Mouse (Mus musculus) intestine, embryonic 15.5 days (tissue): ENCODE results near the gene Zfp42. TPM values are rescaled to one million over a fixed set of nuclear protein-coding genes. Genes with fewer than 3 reads are reported as not detected.
"Not testable (repeated sequence)": the region's sequence is repeated elsewhere in the genome, so short reads cannot be mapped to it uniquely, and the experiment has no call there.

ENCODE experiments used
- ATAC-seq: fragments of 200-750 bp; cut with Nextera tagmentation; 2 replicates; pipeline ENCODE4 v1.8.0; 2017; ENCODE audit warnings: moderate TSS enrichment, moderate library complexity
- H3K27ac ChIP-seq: fragments of 300-500 bp; sonication (generic); 2 replicates; pipeline ENCODE4 v1.5.1; 2015; ENCODE audit warnings: mild to moderate bottlenecking, inconsistent platforms
- H3K27me3 ChIP-seq: fragments of 300-500 bp; sonication (generic); replicated peaks from 2 replicates; pipeline ENCODE4 v1.6.1; 2015; ENCODE audit warnings: inconsistent platforms
- H3K36me3 ChIP-seq: fragments of 300-500 bp; sonication (generic); 2 replicates; pipeline ENCODE4 v1.6.1; 2015; ENCODE audit warnings: inconsistent platforms
- H3K4me1 ChIP-seq: fragments of 300-500 bp; sonication (generic); replicated peaks from 2 replicates; pipeline ENCODE4 v1.6.1; 2015; ENCODE audit warnings: inconsistent platforms
- H3K4me2 ChIP-seq: fragments of 300-500 bp; sonication (generic); replicated peaks from 2 replicates; pipeline ENCODE4 v1.6.1; 2015; ENCODE audit warnings: mild to moderate bottlenecking, inconsistent platforms
- H3K4me3 ChIP-seq: fragments of 300-500 bp; sonication (generic); replicated peaks from 2 replicates; pipeline ENCODE4 v1.5.1; 2015; ENCODE audit warnings: inconsistent platforms
- H3K9ac ChIP-seq: fragments of 300-500 bp; sonication (generic); 2 replicates; pipeline ENCODE4 v1.6.1; 2015; ENCODE audit warnings: inconsistent platforms
- H3K9me3 ChIP-seq: fragments of 300-500 bp; sonication (generic); 2 replicates; pipeline ENCODE4 v1.6.1; 2016; ENCODE audit warnings: inconsistent platforms
- WGBS: fragments of 180-500 bp; shearing (Covaris S2); methylation state at CpG from one replicate; pipeline ENCODE4 v1.1.7; 2015; 5-methylcytosine and 5-hydroxymethylcytosine counted together
- polyA plus RNA-seq: library from polyadenylated mRNA; unstranded; fragments of >200 nt; fragmentation: Nextera tagmentation; extraction: Ambion mirVana; gene quantifications from 2 replicates; pipeline ENCODE4 v1.2.1, GENCODE M21; 2015

Gene Zfp42
- polyA plus RNA-seq: 0.09 TPM in 1 of 2 replicates, not detected in the other

- Histone ChIP-seq H3K27ac (no peak within 1 kb of the TSS), H3K9ac (no peak within 1 kb of the TSS), H3K9me3 (no peaks in the 10 kb centered on the region), H3K4me3 (no peak within 1 kb of the TSS), H3K27me3 (no peaks in the 10 kb centered on the region), H3K4me2 (no peak within 1 kb of the TSS), H3K36me3 (no peaks in the 10 kb centered on the region), H3K4me1 (no peaks in the 10 kb centered on the region)
- ATAC-seq: no peak
- WGBS: 45% methylated on average over 14 of the region's 14 CpGs
These were observed at the start of gene Zfp42 for GRCm38 (mm10) chr8:43306896-43307295. Gene Zfp42 (minus strand): TSS chr8:43306980.

DNA sequence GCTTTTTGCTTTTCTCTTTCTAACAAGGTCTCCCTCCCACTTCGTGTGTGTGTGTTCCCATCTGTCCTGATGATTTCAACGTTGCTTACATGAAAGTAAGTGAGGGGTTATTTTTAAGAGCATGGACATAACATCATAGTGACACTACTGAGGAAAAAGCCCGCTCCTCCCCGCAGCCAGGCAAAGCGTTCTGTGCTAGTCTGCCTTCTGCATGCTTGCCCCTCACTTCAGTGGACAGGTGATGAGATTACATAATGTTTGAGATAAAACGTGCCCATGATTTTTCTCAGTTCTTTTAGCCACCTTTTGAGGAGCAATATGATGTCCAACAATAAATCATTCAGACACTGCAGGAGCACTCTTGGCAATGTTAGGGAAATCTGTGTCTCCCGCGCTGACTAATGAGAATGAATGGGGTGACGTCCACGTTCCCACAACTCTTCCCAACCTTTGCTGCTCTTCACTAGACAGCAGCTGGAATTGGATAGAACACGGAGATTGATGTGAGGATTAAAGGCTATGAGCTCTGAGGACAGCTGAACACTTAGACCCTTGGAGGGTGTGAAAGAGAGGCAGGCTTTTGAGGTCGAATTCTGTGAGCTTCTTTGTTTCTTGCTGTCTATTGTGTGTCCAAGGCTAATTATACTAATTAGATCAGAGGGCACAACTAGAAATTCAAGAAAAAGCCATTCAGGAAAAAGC lies 49.4 kb upstream of the Zfp42 start:
- no peaks in the 10 kb centered on the region for H3K36me3 ChIP-seq
- H3K4me1 ChIP-seq: no peaks in the 10 kb centered on the region
- no peak overlapping the region for H3K27ac ChIP-seq
- no peak overlapping the region for H3K4me3 ChIP-seq
- no peaks in the 10 kb centered on the region for H3K27me3 ChIP-seq
- no peaks in the 10 kb centered on the region for H3K9me3 ChIP-seq
- H3K9ac ChIP-seq: no peak overlapping the region
- H3K4me2 ChIP-seq: no peak overlapping the region
- ATAC-seq: no peak
- 62% methylated on average over 12 of the region's 12 CpGs for WGBS

DNA sequence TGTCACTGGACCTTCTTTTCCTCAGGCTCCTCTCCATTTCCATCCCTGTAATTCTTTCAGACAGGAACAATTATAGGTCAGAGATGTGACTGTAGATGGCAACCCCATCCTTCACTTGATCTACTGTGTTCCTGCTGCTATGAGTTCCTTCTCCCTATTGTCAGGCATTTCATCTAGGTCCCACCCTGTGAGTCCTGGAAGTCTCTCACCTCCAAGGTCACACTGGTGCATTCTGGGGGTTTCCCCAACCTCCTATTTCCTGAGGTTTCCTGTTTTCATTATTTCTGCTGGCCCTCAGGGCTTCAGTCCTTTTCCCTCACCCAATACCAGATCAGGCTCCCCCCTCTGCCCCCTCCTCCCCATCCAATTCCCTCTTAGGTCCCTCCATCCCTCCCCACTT lies 45.5 kb upstream of the Zfp42 start:
- not testable (repeated sequence) for H3K4me3 ChIP-seq, H3K9me3 ChIP-seq, H3K4me1 ChIP-seq, H3K9ac ChIP-seq, H3K36me3 ChIP-seq, H3K4me2 ChIP-seq, H3K27ac ChIP-seq, H3K27me3 ChIP-seq, ATAC-seq

DNA sequence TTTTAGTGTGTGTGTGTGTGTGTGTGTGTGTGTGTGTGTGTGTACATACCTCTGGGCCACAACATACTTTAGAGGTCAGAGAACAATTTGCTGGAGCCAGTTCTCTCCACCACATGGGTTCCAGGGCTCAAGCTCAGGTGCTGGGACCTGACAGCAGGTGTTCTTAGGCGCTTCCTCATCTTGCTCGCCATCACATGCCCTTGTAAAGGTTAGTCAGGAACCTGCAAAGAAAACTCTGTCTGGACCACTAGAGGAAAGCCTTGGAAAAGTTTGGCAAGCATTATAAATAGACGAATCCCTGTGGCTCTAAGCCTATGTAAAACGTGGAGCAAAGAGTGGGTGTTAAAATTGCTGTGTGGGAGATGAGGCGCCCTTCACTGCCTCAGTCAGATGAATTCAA lies 31.8 kb upstream of the Zfp42 start:
- Histone ChIP-seq H3K27me3 (no peaks in the 10 kb centered on the region), H3K9me3 (no peaks in the 10 kb centered on the region), H3K4me1 (no peaks in the 10 kb centered on the region), H3K4me3 (no peak overlapping the region), H3K36me3 (no peaks in the 10 kb centered on the region), H3K9ac (no peak overlapping the region), H3K27ac (no peak overlapping the region), H3K4me2 (no peak overlapping the region)
- WGBS: 83% methylated on average over 5 of the region's 5 CpGs
- ATAC-seq: no peak

DNA sequence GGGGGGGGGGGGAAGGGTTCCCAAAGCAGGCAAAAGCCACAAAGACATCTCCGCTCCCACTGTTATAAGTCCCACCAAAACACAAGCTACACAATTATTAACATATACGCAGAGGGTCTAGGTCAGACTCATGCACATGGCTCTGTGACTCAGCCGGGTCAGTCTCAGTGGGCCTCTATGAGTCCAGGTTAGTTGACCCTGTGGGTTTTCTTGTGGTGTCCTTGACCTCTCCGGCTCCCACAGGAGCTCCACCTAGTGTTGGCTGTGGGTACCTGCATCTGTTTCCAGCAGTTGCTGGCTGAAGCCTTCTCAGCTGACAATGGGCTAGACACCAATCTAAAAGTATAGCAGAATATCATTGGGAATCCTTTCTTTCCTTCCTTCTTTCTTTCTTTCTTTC lies 26.7 kb upstream of the Zfp42 start:
- H3K27me3 ChIP-seq: no peaks in the 10 kb centered on the region
- no peak overlapping the region for H3K4me3 ChIP-seq
- H3K27ac ChIP-seq: no peak overlapping the region
- 59% methylated on average over 4 of the region's 4 CpGs for WGBS
- no peak for ATAC-seq
- H3K4me1 ChIP-seq: no peaks in the 10 kb centered on the region
- H3K9ac ChIP-seq: no peak overlapping the region
- no peaks in the 10 kb centered on the region for H3K9me3 ChIP-seq
- H3K36me3 ChIP-seq: no peaks in the 10 kb centered on the region
- no peak overlapping the region for H3K4me2 ChIP-seq

GRCm38 (mm10) chr8:43331657-43332056 lies 24.9 kb upstream of the Zfp42 start:
- H3K4me2 ChIP-seq: no peak overlapping the region
- no peaks in the 10 kb centered on the region for H3K27me3 ChIP-seq
- 93% methylated on average over 7 of the region's 7 CpGs for WGBS
- no peak for ATAC-seq
- no peaks in the 10 kb centered on the region for H3K4me1 ChIP-seq
- no peaks in the 10 kb centered on the region for H3K9me3 ChIP-seq
- no peaks in the 10 kb centered on the region for H3K36me3 ChIP-seq
- no peak overlapping the region for H3K27ac ChIP-seq
- no peak overlapping the region for H3K4me3 ChIP-seq
- H3K9ac ChIP-seq: no peak overlapping the region

- no peak overlapping the region for H3K27ac ChIP-seq
- H3K9ac ChIP-seq: no peak overlapping the region
- no peak for ATAC-seq
- H3K36me3 ChIP-seq: no peaks in the 10 kb centered on the region
- WGBS: 94% methylated on average over 21 of the region's 21 CpGs
- no peak overlapping the region for H3K4me3 ChIP-seq
- H3K27me3 ChIP-seq: no peaks in the 10 kb centered on the region
- H3K9me3 ChIP-seq: no peaks in the 10 kb centered on the region
- H3K4me1 ChIP-seq: no peaks in the 10 kb centered on the region
- no peak overlapping the region for H3K4me2 ChIP-seq
These were observed 23.3 kb upstream of the Zfp42 start for GRCm38 (mm10) chr8:43329913-43330705.

GRCm38 (mm10) chr8:43328666-43329065 lies 21.9 kb upstream of the Zfp42 start:
- Histone ChIP-seq H3K9me3 (no peaks in the 10 kb centered on the region), H3K27me3 (no peaks in the 10 kb centered on the region), H3K27ac (no peak overlapping the region), H3K4me3 (no peak overlapping the region), H3K36me3 (no peaks in the 10 kb centered on the region), H3K4me2 (no peak overlapping the region), H3K9ac (no peak overlapping the region), H3K4me1 (no peaks in the 10 kb centered on the region)
- WGBS: 82% methylated on average over 10 of the region's 10 CpGs
- no peak for ATAC-seq

GRCm38 (mm10) chr8:43320771-43321170 lies 14.0 kb upstream of the Zfp42 start:
- ATAC-seq: no peak
- Histone ChIP-seq H3K4me2 (no peak overlapping the region), H3K9me3 (no peaks in the 10 kb centered on the region), H3K4me3 (no peak overlapping the region), H3K9ac (no peak overlapping the region), H3K27ac (no peak overlapping the region), H3K36me3 (no peaks in the 10 kb centered on the region), H3K4me1 (no peaks in the 10 kb centered on the region), H3K27me3 (no peaks in the 10 kb centered on the region)
- 85% methylated on average over 5 of the region's 5 CpGs for WGBS

GRCm38 (mm10) chr8:43308213-43308612 lies 1.4 kb upstream of the Zfp42 start:
- H3K4me3 ChIP-seq: no peak overlapping the region
- no peak overlapping the region for H3K27ac ChIP-seq
- H3K36me3 ChIP-seq: no peaks in the 10 kb centered on the region
- no peak overlapping the region for H3K9ac ChIP-seq
- H3K4me2 ChIP-seq: no peak overlapping the region
- no peaks in the 10 kb centered on the region for H3K9me3 ChIP-seq
- ATAC-seq: peak; percentile 77
- WGBS: 65% methylated on average over 2 of the region's 2 CpGs
- no peaks in the 10 kb centered on the region for H3K27me3 ChIP-seq
- H3K4me1 ChIP-seq: no peaks in the 10 kb centered on the region

- no peak overlapping the region for H3K27ac ChIP-seq
- H3K4me1 ChIP-seq: no peaks in the 10 kb centered on the region
- H3K9ac ChIP-seq: no peak overlapping the region
- no peak overlapping the region for H3K4me3 ChIP-seq
- no peak overlapping the region for H3K4me2 ChIP-seq
- H3K27me3 ChIP-seq: no peaks in the 10 kb centered on the region
- no peak for ATAC-seq
- 96% methylated on average over 14 of the region's 14 CpGs for WGBS
- no peaks in the 10 kb centered on the region for H3K9me3 ChIP-seq
- no peaks in the 10 kb centered on the region for H3K36me3 ChIP-seq
These were observed 1.1 kb downstream of the Zfp42 start for GRCm38 (mm10) chr8:43305676-43306075.

- no peak overlapping the region for H3K4me3 ChIP-seq
- no peak overlapping the region for H3K27ac ChIP-seq
- no peaks in the 10 kb centered on the region for H3K36me3 ChIP-seq
- no peaks in the 10 kb centered on the region for H3K27me3 ChIP-seq
- no peak overlapping the region for H3K9ac ChIP-seq
- no peaks in the 10 kb centered on the region for H3K9me3 ChIP-seq
- no peak for ATAC-seq
- H3K4me2 ChIP-seq: no peak overlapping the region
- WGBS: 60% methylated on average over 5 of the region's 5 CpGs
- no peaks in the 10 kb centered on the region for H3K4me1 ChIP-seq
These were observed 7.0 kb downstream of the Zfp42 start for GRCm38 (mm10) chr8:43299796-43300195.

GRCm38 (mm10) chr8:43295826-43296225 lies 11.0 kb downstream of the Zfp42 start:
- WGBS: 89% methylated on average over 21 of the region's 21 CpGs
- Histone ChIP-seq H3K36me3 (no peaks in the 10 kb centered on the region), H3K9ac (no peak overlapping the region), H3K9me3 (no peaks in the 10 kb centered on the region), H3K4me1 (no peaks in the 10 kb centered on the region), H3K27ac (no peak overlapping the region), H3K27me3 (no peaks in the 10 kb centered on the region), H3K4me3 (no peak overlapping the region), H3K4me2 (no peak overlapping the region)
- no peak for ATAC-seq
